Mouse (Mus musculus): ENCODE measurements at regions not wholly inside any gene's neighbourhood (a gene's known extent, or its start where the extent isn't known, plus 50 kb on each side); places are given as distances from the start of the nearest gene placed in this dataset.
"Not testable (repeated sequence)": the region's sequence is repeated elsewhere in the genome, so short reads cannot be mapped to it uniquely, and the experiment has no call there.

DNA sequence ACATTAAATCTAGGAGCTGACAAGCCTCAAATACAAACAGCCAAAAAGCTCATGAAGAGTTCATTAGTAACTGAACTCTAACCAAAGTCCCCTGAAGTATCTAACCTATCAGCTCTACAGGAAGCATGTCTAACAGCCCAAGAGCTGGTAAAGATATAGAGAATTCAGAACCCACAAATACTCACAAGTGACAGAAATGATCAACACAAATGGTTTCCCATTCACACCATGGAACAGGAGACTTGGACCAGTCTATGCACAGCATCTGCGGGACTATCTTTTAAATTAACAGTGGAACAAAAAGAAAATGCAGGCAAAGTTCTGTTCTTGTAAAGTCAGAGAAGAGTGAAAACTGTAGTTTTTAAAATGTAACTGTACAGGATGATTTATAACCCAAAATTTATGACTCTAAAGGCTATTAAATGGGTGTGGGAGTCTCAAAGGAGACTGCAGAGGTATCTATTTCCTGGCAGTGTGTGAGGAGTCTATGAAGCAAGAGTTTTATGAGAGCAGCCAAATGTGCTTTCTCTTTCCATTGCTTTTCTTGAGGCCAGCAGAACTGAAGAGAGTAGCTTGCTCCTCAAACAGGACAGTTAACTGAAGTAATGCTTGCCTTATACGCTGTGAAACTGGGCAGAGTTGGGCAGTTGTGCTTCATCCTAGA is 152.7 kb upstream of the Mad2l1 start:
- DNase-seq (ENCODE audit: low read depth, low spot score): no peak

DNA sequence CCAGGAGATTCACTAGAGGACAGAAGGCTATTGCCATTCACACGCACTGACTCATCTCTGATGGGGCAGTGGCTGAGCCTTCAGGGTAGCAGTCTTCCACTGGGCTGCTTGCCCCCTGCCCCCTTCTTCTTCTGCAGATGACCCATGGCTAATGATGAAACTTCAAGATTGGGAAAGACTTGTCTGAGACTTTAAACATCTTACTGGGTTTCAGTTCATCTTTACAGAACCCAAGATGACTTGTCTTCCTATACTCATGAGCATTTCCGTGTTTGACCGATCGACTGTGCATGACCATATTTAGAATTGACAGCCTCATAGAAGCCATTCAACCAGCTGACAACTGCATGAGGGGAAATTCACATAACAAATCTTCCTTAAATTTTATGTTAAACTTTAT is 140.0 kb upstream of the Mad2l1 start:
- no peak for DNase-seq (ENCODE audit: low read depth, low spot score)

DNA sequence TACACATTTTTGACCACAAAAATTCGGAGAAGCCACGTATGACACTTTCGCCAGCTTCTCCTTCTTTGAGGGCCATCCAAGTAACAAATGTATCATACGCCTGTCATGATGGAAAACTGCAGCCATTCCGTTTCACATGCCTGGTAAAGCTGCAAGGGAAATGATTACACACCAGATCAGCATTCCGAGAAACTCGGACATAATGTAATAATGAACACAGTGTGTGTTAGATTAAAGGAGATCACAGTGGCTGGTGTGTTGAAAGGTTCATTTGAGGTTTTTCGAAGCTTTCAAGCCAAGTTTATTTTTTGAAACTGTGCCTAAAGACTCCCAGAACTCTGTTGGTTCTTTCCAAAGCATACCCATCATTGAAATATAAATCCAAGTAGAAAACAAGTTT is 137.8 kb upstream of the Mad2l1 start:
- DNase-seq (ENCODE audit: low read depth, low spot score): no peak

DNA sequence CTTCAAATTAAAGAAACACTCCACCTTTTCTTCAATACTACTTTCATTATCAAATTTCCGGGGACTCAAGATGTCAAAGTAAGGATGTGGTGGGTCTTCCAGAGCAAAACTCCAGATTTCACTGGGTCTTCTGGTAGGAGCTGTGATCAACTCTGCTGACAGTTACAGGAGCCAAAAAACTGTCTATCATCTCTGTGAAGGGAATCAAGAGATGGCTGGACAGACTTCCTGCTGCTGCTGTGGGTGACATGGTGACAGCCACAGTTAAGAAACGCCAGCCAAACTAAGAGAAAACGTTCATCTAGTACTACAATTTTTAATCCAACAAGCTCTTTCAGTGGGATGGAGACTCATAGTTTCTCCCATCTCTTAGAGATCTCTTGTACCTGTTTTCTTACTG is 136.5 kb upstream of the Mad2l1 start:
- DNase-seq (ENCODE audit: low read depth, low spot score): no peak

GRCm38 (mm10) chr6:66399091-66399755 is 136.0 kb upstream of the Mad2l1 start:
- DNase-seq (ENCODE audit: low read depth, low spot score): no peak

DNA sequence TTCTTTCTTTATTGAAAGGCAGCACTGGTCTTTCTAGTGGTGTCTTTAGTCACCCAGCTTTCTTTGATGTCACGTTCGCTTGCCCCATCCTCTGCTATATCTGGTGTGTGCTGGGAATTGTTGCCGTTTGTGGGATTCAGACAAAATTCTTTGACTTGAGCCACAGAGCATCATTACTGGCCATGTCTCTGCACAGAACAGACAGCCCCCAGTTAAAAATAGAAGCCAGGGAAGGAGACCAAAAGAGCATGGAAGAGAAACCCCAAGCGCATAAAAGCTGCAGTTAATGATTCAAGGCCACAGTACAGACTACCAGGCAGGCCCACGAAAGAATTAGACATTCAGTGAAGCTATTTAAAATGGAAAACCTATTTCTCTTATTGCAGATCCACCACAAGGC is 133.7 kb upstream of the Mad2l1 start:
- no peak for DNase-seq (ENCODE audit: low read depth, low spot score)

DNA sequence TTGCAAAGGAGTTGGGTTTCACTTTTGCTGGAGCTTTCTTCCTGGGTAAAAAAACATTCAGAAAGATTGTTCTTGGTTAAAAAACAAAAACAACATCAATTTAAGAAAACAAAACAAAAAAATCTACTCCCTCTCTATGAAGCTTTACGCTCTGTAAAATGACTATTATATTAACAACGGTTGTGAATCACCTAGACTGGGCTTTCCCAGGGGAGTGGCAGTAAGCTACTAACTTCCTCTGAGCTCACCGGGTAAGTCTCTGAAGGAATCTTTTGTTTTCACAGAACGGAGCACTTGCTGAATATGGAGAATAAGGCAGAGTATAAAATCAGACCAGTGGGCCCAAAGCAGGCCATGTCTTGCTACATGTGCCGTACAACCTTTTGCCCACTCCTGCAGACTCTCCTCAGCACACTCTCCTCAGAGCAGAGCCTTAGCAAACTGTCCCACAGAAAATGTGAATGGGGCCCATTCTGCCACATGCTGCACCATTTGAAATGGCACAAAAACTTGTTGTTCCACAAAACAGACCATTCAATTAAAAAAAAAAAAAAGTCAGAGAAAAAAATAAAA is 133.2 kb upstream of the Mad2l1 start:
- no peak for DNase-seq (ENCODE audit: low read depth, low spot score)

DNA sequence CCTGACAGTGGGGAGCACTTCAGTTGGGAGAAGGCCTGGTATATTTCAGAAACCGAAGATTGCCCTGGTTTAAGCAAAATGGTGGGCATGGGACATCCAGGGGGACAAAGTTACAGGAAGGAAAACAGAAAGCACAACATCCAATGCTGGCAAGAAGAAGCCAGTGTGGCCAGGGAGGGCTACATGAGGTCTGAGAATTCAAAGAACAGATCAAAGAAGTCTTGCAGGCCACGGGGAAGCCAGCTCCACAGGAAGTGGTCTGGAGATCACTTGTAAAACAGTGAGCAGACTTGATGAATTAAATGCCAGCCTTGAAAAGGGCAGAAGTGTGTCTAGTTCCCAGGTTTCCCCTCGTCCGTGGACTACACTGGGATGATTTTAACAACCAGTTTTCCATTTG is 120.4 kb upstream of the Mad2l1 start:
- no peak for DNase-seq (ENCODE audit: low read depth, low spot score)

GRCm38 (mm10) chr6:66419452-66420041 is 115.6 kb upstream of the Mad2l1 start:
- DNase-seq (ENCODE audit: low read depth, low spot score): no peak

DNA sequence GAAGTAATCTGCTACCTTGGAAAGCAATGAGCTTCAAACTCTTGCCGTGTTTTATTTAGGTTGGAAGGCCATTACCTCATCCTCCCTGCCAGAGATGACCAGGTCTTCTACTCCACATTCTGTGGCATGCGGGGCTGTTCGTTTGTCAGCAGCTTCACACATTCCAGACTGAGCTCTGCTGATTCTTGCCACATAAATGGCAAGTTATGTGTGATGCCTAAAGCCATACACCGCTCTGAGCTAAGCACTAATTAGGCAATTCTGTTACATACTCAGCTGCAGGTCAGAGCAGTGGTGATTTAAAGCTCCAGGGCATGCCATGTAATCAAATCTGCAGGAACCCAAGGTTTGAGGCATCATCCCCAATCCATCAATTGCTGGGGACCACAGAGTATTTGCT is 106.8 kb upstream of the Mad2l1 start:
- no peak for DNase-seq (ENCODE audit: low read depth, low spot score)

DNA sequence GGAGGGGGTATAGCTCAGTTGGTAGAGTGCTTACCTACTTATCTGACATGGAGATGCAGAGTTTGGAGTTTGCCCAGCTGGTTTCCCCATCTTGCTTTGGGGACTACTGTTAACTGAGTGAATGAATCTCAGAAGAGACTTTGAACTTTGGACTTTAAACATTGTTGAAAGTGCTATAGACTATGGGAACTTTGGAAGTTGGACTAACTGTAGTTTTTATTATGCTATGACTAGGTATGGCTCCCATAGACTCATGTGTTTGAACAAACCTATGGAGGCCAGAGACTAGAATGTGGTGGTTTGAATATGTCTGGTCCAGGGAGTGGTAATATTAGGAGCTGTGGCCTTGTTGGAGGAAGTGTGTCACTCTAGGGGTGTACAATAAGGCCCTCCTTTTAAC is 84.8 kb upstream of the Mad2l1 start:
- DNase-seq (ENCODE audit: low read depth, low spot score): not testable (repeated sequence)

- no peak for DNase-seq (ENCODE audit: low read depth, low spot score)
These were observed 77.0 kb upstream of the Mad2l1 start for GRCm38 (mm10) chr6:66458172-66458571.

- no peak for DNase-seq (ENCODE audit: low read depth, low spot score)
These were observed 70.7 kb upstream of the Mad2l1 start for GRCm38 (mm10) chr6:66464540-66464939.

DNA sequence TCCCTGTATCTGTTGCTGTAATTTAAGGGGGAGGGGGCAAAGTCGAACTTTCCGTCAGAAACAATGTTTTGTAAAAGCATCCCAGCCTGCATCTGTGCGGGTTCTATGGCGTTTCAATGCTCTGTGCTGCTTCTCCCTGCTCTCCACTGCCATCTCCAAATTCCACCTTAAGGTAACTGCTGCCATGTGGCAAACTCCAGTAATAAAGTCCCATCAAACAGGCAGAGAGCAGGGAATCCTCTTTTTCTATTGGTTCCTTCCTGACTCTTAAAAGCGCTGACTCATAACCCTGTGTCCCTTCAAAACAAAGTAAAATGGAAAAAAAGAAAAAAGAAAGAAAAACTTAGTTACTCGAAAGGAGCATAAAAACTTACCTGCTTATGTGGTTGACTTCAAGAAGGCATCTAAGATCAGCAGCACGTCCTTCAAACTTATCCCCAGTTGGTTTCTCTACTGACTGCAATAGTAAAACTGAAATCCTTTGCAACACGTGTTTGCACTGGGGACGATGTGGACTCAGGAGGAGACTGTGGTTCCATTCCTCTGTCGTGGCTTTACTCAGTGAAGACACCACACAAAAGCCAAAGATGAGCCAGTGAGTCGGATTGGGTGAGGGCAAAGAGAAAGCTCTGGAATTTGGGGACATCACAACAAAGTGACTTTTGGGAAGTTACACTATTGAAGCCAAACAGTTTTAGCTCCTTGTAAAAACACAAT is 69.9 kb upstream of the Mad2l1 start:
- no peak for DNase-seq (ENCODE audit: low read depth, low spot score)

- DNase-seq (ENCODE audit: low read depth, low spot score): no peak
These were observed 68.4 kb upstream of the Mad2l1 start for GRCm38 (mm10) chr6:66466757-66467156.

DNA sequence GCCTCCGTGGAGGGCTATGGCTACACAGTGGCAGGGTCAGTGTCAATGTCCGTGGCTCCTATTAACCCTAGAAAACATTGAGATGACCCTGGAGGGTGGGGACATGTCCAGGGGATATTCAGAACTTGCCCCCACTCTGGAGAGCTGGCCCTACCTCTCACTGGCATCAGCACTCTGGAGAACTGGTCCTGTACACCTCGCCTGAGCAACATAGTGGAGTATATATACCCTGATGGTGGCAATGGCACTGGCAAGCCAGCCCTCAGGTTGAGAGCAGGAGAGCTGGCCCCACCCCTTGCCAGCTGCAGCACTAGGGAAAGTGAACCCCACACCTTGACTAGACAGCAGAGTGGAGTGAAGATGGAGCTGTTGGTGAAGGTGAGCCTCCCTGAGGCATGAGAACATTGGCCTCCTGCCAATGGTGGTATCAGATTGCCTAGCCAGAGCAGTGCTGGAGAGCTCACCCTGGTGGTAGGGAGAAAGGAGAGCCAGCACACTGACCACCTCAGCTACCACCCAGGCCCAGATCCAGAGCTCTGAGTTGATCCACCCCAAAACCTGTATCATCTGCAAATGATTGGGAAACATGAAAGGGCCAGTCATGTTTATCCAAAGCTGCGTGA is 64.5 kb upstream of the Mad2l1 start:
- no peak for DNase-seq (ENCODE audit: low read depth, low spot score)

DNA sequence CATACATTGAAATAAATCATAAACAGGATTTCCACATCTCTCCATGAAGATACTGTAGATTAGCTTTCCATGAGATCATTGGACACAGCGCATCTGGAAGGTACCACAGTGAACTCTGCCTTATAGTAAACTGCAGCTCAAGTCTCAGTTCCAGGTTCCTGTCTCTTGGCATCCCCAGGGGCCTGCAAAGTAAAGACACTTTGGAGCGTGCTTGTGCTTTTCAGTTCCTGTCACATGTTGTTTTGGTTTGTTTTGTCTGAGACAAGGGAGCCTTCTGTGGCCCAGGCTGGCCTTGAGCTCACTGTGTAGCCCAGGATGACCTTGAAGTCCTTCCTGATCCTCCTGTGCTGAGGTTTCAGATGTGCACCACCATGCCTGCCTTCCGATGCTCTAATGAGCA is 63.4 kb upstream of the Mad2l1 start:
- no peak for DNase-seq (ENCODE audit: low read depth, low spot score)

GRCm38 (mm10) chr6:66472697-66473096 is 62.5 kb upstream of the Mad2l1 start:
- DNase-seq (ENCODE audit: low read depth, low spot score): no peak

GRCm38 (mm10) chr6:66477575-66477974 is 57.6 kb upstream of the Mad2l1 start:
- no peak for DNase-seq (ENCODE audit: low read depth, low spot score)

DNA sequence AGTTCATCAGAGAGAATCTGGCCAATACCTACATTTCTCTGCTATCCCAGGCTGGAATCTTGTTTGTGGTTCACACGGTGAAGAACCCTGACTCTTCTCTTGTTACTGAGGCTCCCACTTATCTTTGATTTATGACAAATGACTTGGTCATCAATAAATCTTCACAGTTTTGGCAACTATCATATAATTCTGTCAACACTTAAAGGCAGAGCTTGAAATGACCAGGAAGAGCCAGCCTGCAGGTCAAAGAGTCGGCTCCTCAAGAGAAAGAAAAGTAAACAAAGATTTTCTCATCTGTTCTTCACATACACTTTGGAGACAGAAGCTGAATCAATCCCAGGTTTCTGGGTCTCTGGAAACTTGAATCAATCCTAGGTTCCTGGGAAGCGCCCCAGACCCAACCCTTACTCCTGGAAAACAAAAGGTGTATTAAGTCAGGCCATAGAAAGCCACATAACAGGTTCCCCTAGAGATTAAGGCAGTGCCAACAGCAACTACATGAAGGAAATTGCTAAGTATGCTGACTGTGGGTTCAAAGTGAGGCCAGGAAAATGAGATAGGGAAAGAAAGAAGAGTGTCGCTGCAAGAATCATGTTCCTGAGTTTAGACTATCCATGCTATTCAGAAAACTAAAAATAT is 56.7 kb upstream of the Mad2l1 start:
- DNase-seq (ENCODE audit: low read depth, low spot score): no peak

GRCm38 (mm10) chr6:66479576-66479975 is 55.6 kb upstream of the Mad2l1 start:
- no peak for DNase-seq (ENCODE audit: low read depth, low spot score)
